Mouse (Mus musculus) MEL-GATA-1-ER (cell line): ENCODE results near the gene St3gal4.

Experiments
- DNase-seq: peaks from one replicate; pipeline ENCODE4 v3.0.0-alpha.2; 2012; ENCODE audit warnings: low read depth; ENCODE audit errors: extremely low read depth

The St3gal4 gene

GRCm38 (mm10) chr9:35016762-35017161 lies 102.3 kb downstream of the St3gal4 start:
- DNase-seq, result no peak

DNA sequence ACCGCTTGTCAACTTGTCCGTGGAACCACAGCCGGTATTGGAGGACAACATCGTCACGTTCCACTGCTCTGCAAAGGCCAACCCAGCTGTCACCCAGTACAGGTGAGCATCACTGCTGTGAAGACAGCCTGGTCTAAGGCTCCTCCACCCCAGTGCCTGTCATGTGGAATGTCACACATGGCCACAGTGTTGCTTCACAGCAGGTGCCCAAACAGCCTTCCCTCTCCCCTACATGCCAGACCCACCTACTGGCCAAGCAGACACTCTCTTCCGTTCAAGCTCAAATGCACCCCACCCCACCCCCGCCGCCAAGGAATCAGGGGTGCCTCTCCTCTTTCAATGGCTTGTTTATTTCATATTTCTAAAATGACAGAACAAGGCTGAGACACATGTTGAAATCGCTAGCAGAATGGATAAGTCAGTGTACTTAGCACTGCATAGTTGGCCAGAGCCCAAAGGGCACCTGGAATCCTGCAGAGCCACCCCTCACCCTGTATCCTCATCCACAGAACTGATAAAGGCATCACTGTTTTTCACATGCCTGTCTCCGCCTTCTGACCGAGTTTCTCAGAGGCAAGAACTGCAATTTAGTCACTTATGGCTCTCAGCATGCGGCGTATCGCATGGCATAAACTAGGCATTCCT lies 111.2 kb downstream of the St3gal4 start:
- DNase-seq, result no peak

GRCm38 (mm10) chr9:35004113-35004512 lies 115.0 kb downstream of the St3gal4 start:
- DNase-seq, result no peak

DNA sequence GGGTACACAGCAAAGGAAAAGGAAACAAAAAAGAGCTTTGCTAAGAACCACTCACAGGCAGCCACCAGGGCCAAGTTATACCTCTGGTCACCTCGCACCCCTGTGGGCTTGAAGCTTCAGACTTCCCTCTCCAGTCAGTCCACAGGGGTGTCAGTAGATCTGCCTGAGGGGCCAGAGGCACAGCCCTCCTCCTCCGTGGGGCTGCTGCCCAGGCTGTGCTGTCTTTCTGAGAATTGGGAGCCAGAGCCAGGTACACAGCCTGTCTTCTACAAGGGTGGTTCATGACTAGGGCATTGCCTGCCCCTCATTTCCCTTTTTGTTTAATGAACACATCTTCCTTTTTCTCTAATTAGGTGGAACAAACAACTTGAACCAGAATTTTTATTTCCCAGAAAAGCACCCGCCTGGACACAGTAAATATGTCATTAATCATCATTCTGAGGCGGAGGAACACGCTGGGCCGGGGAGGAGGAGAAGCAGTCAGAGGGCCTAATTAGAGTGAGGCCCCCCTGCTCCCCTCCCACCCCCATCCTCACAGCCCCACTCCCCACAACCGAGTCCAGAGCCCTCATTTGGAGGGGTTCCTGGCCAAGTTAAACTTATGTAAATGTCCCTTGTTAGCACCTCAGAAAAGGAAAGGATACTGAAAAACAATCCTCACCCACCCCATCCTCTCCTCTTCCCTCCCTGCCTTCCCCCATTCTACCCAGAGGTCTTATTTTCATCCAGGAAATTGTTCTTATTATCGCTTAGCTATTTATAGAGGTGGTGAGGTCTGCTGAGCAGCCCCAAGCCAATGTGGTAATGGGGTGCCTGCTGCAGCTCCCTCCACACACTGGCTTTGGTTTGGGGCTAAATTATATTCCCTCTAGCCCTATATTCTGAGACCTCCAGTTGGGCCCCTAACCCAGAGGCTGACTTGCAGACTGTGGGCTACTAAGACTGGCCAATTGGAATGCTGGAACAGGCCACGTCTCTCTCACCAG lies 120.9 kb downstream of the St3gal4 start:
- DNase-seq, result no peak
